Mouse (Mus musculus) small intestine, adult 2 months (tissue): ENCODE measurements around the gene Rin3. TPM values are rescaled to one million over a fixed set of nuclear protein-coding genes. Genes with fewer than 3 reads are reported as not detected.
A peak's percentile ranks its signal among the peaks of the same experiment; 100 is the strongest.

Experiments
- H3K27ac ChIP-seq: fragments of 200-500 bp; 2 replicates; pipeline ENCODE4 v1.5.1; 2012; ENCODE audit warnings: low read depth, low read length, control low read depth, inconsistent platforms; ENCODE audit not compliant: insufficient read depth
- H3K27me3 ChIP-seq: fragments of 200-500 bp; 2 replicates; pipeline ENCODE4 v1.6.1; 2012; ENCODE audit warnings: mild to moderate bottlenecking, moderate library complexity, low read length, inconsistent platforms; ENCODE audit not compliant: control insufficient read depth, insufficient read depth
- H3K36me3 ChIP-seq: fragments of 200-500 bp; 2 replicates; pipeline ENCODE4 v1.6.1; 2012; ENCODE audit warnings: mild to moderate bottlenecking, low read length, control low read depth, inconsistent platforms; ENCODE audit not compliant: control insufficient read depth, insufficient read depth
- H3K4me1 ChIP-seq: fragments of 200-500 bp; 2 replicates; pipeline ENCODE4 v1.6.1; 2012; ENCODE audit warnings: low read length, inconsistent platforms, mixed read lengths; ENCODE audit not compliant: control insufficient read depth, insufficient read depth, insufficient read length
- H3K4me3 ChIP-seq: fragments of 200-500 bp; 2 replicates; pipeline ENCODE4 v1.5.1; 2012; ENCODE audit warnings: low read depth, mild to moderate bottlenecking, control low read depth, inconsistent platforms, low read length, moderate library complexity
- CTCF ChIP-seq: fragments of 200-500 bp; IDR thresholded peaks from 2 replicates; pipeline ENCODE4 v1.5.1; 2012; ENCODE audit warnings: low read depth, mild to moderate bottlenecking, control low read depth, inconsistent platforms, low read length, moderate library complexity, mixed read lengths; ENCODE audit not compliant: insufficient replicate concordance, insufficient read length; ENCODE audit errors: extremely low read depth
- POLR2A ChIP-seq: fragments of 200-500 bp; IDR thresholded peaks from 2 replicates; pipeline ENCODE4 v1.6.1; 2012; ENCODE audit warnings: low read depth, mild to moderate bottlenecking, control low read depth, inconsistent platforms, low read length, moderate library complexity
- WGBS: fragments of 180-500 bp; shearing (Covaris S2); methylation state at CpG from one replicate; pipeline ENCODE4 v1.1.7; 2018; 5-methylcytosine and 5-hydroxymethylcytosine counted together
- polyA plus RNA-seq: library from polyadenylated mRNA; depleted of rRNA; stranded (reverse); fragments of >200 nt; gene quantifications from 2 replicates; pipeline ENCODE4 v1.2.3, GENCODE M21; 2012

Gene Rin3
- polyA plus RNA-seq, 1 experiment = 10.7 TPM

GRCm38 (mm10) chr12:102361189-102362161 is 78.6 kb downstream of the Rin3 start:
- no peaks in the 10 kb centered on the region; the same call in 1 of the 2 replicates for H3K36me3 ChIP-seq
- H3K4me3 ChIP-seq = no peak overlapping the region
- WGBS = 85% methylated on average over 10 of the region's 10 CpGs
- no peaks in the 10 kb centered on the region for H3K27me3 ChIP-seq
- peaks cover 3% of the 10 kb centered on the region; the same call in 1 of the 2 replicates for H3K4me1 ChIP-seq
- TF ChIP-seq POLR2A = no peak
- TF ChIP-seq CTCF = no peak
- H3K27ac ChIP-seq = no peak overlapping the region

GRCm38 (mm10) chr12:102365016-102365415 is 82.2 kb downstream of the Rin3 start:
- TF ChIP-seq POLR2A (no peak), CTCF (no peak)
- Histone ChIP-seq H3K27me3 (no peaks in the 10 kb centered on the region), H3K27ac (no peak overlapping the region), H3K4me3 (no peak overlapping the region), H3K36me3 (peaks cover 13% of the 10 kb centered on the region), H3K4me1 (peaks cover 10% of the 10 kb centered on the region)
- WGBS = 82% methylated on average over 7 of the region's 7 CpGs

GRCm38 (mm10) chr12:102366126-102366816 is 83.4 kb downstream of the Rin3 start:
- TF ChIP-seq CTCF = no peak
- TF ChIP-seq POLR2A = no peak
- Histone ChIP-seq H3K27ac (no peak overlapping the region), H3K4me1 (peaks cover 10% of the 10 kb centered on the region), H3K4me3 (no peak overlapping the region), H3K36me3 (peaks cover 13% of the 10 kb centered on the region), H3K27me3 (no peaks in the 10 kb centered on the region)
- WGBS = 89% methylated on average over 9 of the region's 9 CpGs

- no peak for TF ChIP-seq POLR2A
- no peak for TF ChIP-seq CTCF
- Histone ChIP-seq H3K27me3 (no peaks in the 10 kb centered on the region), H3K27ac (no peak overlapping the region), H3K4me1 (peaks cover 10% of the 10 kb centered on the region), H3K36me3 (peaks cover 13% of the 10 kb centered on the region), H3K4me3 (no peak overlapping the region)
- 92% methylated on average over 3 of the region's 3 CpGs for WGBS
Measured at GRCm38 (mm10) chr12:102367075-102367474, 84.2 kb downstream of the Rin3 start.

- no peaks in the 10 kb centered on the region for H3K27me3 ChIP-seq
- 64% methylated on average over 7 of the region's 7 CpGs for WGBS
- H3K4me1 ChIP-seq = peaks cover 10% of the 10 kb centered on the region
- TF ChIP-seq CTCF (0 out of 2 replicates have a peak, but pooled peaks have one; percentile 10), POLR2A (no peak)
- peaks cover 13% of the 10 kb centered on the region for H3K36me3 ChIP-seq
- peak overlapping the region; percentile 51; the same call in 1 of the 2 replicates for H3K27ac ChIP-seq
- H3K4me3 ChIP-seq = peak overlapping the region; percentile 43
Measured at GRCm38 (mm10) chr12:102368066-102368465, 85.2 kb downstream of the Rin3 start.

- peak overlapping the region; percentile 51; the same call in 1 of the 2 replicates for H3K27ac ChIP-seq
- peaks cover 10% of the 10 kb centered on the region for H3K4me1 ChIP-seq
- WGBS = 87% methylated on average over 14 of the region's 14 CpGs
- no peaks in the 10 kb centered on the region for H3K27me3 ChIP-seq
- H3K4me3 ChIP-seq = peak overlapping the region; percentile 43
- peaks cover 13% of the 10 kb centered on the region for H3K36me3 ChIP-seq
- TF ChIP-seq CTCF = no peak
- no peak for TF ChIP-seq POLR2A
Measured at GRCm38 (mm10) chr12:102368556-102368955, 85.7 kb downstream of the Rin3 start.

- peak overlapping the region; percentile 43 for H3K4me3 ChIP-seq
- no peaks in the 10 kb centered on the region for H3K27me3 ChIP-seq
- peaks cover 10% of the 10 kb centered on the region for H3K4me1 ChIP-seq
- H3K36me3 ChIP-seq = peaks cover 19% of the 10 kb centered on the region
- TF ChIP-seq CTCF (no peak), POLR2A (no peak)
- 72% methylated on average over 22 of the region's 22 CpGs for WGBS
- no peak overlapping the region for H3K27ac ChIP-seq
Measured at GRCm38 (mm10) chr12:102369488-102370235, 86.8 kb downstream of the Rin3 start.
